Mouse (Mus musculus) gastrocnemius, adult 2 months (tissue): ENCODE measurements around the gene Sec63. TPM values are rescaled to one million over a fixed set of nuclear protein-coding genes. Genes with fewer than 3 reads are reported as not detected.

Experiments
- DNase-seq: peaks from one replicate; pipeline ENCODE4 v3.0.0; 2022
- H3K27ac ChIP-seq: fragments of 200-600 bp; 2 replicates; pipeline ENCODE4 v1.8.1; 2022; ENCODE audit warnings: mild to moderate bottlenecking
- H3K4me3 ChIP-seq: fragments of 200-600 bp; 2 replicates; pipeline ENCODE4 v1.8.1; 2022; ENCODE audit warnings: mild to moderate bottlenecking, moderate library complexity
- CTCF ChIP-seq: fragments of 200-600 bp; IDR thresholded peaks from 2 replicates; pipeline ENCODE4 v1.8.1; 2022; ENCODE audit warnings: antibody characterized with exemption, mild to moderate bottlenecking, moderate library complexity
- intact Hi-C: fragments of 180-260 bp; cut with DNase I; formaldehyde crosslinking; loops from one replicate; pipeline ENCODE4 v1.15.1; 2025
- total RNA-seq, 2 experiments: library from RNA; stranded (reverse); gene quantifications; 2 replicates each; pipeline ENCODE4 v1.2.3; 2021

The Sec63 gene
- total RNA-seq, 2 experiments from 2014 or later = 24.1 to 26.2 TPM

- peak overlapping the region; percentile 99 for H3K27ac ChIP-seq
- no peak for TF ChIP-seq CTCF
- H3K4me3 ChIP-seq = peak overlapping the region; percentile 99
- peak; percentile 73 for DNase-seq
- intact Hi-C loops = no loop called here
Measured at GRCm38 (mm10) chr10:42761901-42762669, 789 bp downstream of the Sec63 start.

GRCm38 (mm10) chr10:42762670-42763058 is 1.4 kb downstream of the Sec63 start:
- intact Hi-C loops = no loop called here
- peak overlapping the region; percentile 99 for H3K27ac ChIP-seq
- DNase-seq = no peak
- no peak for TF ChIP-seq CTCF
- H3K4me3 ChIP-seq = peak overlapping the region; percentile 99

- H3K4me3 ChIP-seq = peak overlapping the region; percentile 99
- no peak for TF ChIP-seq CTCF
- H3K27ac ChIP-seq = 0 out of 2 replicates have a peak overlapping the region, but pooled peaks have one; percentile 99
- intact Hi-C loops = no loop called here
- DNase-seq = no peak
Measured at GRCm38 (mm10) chr10:42763246-42763645, 1.9 kb downstream of the Sec63 start.

GRCm38 (mm10) chr10:42765344-42765743 is 4.0 kb downstream of the Sec63 start:
- Histone ChIP-seq H3K27ac (no peak overlapping the region), H3K4me3 (no peak overlapping the region)
- TF ChIP-seq CTCF = no peak
- intact Hi-C loops = no loop called here
- no peak for DNase-seq

GRCm38 (mm10) chr10:42775450-42775849 is 14.2 kb downstream of the Sec63 start:
- no peak for DNase-seq
- Histone ChIP-seq H3K4me3 (no peak overlapping the region), H3K27ac (no peak overlapping the region)
- intact Hi-C loops = no loop called here
- TF ChIP-seq CTCF = peak; percentile 30

GRCm38 (mm10) chr10:42780753-42781152 is 19.5 kb downstream of the Sec63 start:
- H3K27ac ChIP-seq = no peak overlapping the region
- DNase-seq = no peak
- H3K4me3 ChIP-seq = no peak overlapping the region
- no peak for TF ChIP-seq CTCF
- intact Hi-C loops = no loop called here

GRCm38 (mm10) chr10:42781672-42782071 is 20.4 kb downstream of the Sec63 start:
- Histone ChIP-seq H3K27ac (no peak overlapping the region), H3K4me3 (no peak overlapping the region)
- intact Hi-C loops = no loop called here
- no peak for TF ChIP-seq CTCF
- DNase-seq = no peak

GRCm38 (mm10) chr10:42800922-42801321 is 39.6 kb downstream of the Sec63 start:
- intact Hi-C loops = no loop called here
- DNase-seq = no peak
- TF ChIP-seq CTCF = no peak
- no peak overlapping the region for H3K27ac ChIP-seq
- no peak overlapping the region for H3K4me3 ChIP-seq

GRCm38 (mm10) chr10:42825923-42826322 is 64.6 kb downstream of the Sec63 start:
- TF ChIP-seq CTCF = no peak
- intact Hi-C loops = no loop called here
- DNase-seq = no peak
- Histone ChIP-seq H3K27ac (no peak overlapping the region), H3K4me3 (no peak overlapping the region)

GRCm38 (mm10) chr10:42827155-42827554 is 65.9 kb downstream of the Sec63 start:
- no peak for DNase-seq
- Histone ChIP-seq H3K4me3 (no peak overlapping the region), H3K27ac (no peak overlapping the region)
- intact Hi-C loops = no loop called here
- TF ChIP-seq CTCF = no peak

GRCm38 (mm10) chr10:42830007-42830406 is 68.7 kb downstream of the Sec63 start:
- TF ChIP-seq CTCF = no peak
- Histone ChIP-seq H3K27ac (no peak overlapping the region), H3K4me3 (no peak overlapping the region)
- intact Hi-C loops = no loop called here
- no peak for DNase-seq

- intact Hi-C loops = no loop called here
- Histone ChIP-seq H3K27ac (no peak overlapping the region), H3K4me3 (no peak overlapping the region)
- TF ChIP-seq CTCF = no peak
- no peak for DNase-seq
Measured at GRCm38 (mm10) chr10:42830409-42830808, 69.1 kb downstream of the Sec63 start.

- DNase-seq = no peak
- Histone ChIP-seq H3K4me3 (no peak overlapping the region), H3K27ac (no peak overlapping the region)
- intact Hi-C loops = no loop called here
- TF ChIP-seq CTCF = peak; percentile 56
Measured at GRCm38 (mm10) chr10:42832677-42833076, 71.4 kb downstream of the Sec63 start.
